Mouse (Mus musculus) kidney, postnatal 36 days (tissue): ENCODE results near the gene Sigirr.

Source experiments
- DNase-seq, 2 experiments: peaks; one replicate each; pipeline ENCODE4 v3.0.0; 2021 to 2022; ENCODE audit warnings: mixed read lengths in 2 of 2

The Sigirr gene

DNA sequence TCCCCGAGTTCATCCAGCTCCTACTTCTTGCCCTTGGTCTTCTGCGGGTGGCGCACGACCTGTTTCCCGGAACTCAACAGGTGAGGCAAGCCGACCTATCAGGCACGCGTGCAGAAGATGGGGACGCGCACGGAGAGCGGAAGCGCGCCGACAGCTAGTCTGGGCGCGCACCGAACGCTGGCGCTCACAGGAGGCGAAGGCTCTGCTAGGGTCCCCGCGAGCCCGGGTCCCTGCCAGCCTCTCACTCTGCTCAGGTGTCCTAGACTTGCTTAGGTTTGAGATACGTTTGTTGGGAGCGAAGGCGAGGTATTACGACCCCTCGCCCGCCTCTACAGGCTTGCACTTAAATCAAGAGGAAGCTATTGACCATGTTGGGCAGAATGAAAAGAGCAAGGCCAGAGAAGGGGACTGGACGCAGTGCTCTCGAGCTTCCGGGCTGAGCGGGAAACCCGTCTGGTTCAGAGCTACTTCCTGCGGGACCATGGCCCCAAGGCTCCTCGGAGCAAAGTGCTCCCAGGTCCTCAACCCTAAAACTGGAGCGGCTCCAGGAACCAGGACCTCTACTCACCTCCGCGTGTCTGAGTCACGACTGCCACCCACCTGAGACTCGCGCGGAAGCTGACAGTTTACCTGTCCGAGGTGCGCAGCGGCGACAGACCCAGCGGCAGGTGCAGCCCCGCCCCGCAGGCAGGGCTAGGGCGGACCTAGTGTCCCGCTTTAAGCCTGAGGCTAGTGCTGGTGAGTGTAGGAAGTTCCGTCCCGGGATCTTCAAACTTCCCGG is at the start of gene Sigirr:
TSS of gene Sigirr (minus strand) at position 662 of the 781 bp plus-strand sequence.
- peak; percentile 67 to 82 for DNase-seq

DNA sequence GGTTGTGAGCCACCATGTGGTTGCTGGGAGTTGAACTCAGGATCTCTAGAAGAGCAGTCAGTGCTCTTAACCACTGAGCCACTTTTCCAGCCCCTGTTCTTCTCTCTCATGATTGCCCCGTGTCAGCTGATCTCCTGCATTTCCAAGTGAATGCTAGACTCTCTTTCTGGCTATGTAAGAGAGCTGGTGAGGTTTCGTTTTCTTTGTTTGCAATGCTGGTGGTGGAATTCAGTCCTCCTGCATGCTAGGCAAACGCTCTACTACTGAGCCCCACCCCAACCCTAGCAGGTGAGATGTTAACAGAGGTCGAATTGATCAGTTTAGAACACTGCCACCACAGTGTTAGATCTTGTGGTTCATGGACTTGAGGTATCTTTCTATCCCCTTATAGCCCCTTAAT is 48.3 kb upstream of the Sigirr start:
- no peak for DNase-seq

DNA sequence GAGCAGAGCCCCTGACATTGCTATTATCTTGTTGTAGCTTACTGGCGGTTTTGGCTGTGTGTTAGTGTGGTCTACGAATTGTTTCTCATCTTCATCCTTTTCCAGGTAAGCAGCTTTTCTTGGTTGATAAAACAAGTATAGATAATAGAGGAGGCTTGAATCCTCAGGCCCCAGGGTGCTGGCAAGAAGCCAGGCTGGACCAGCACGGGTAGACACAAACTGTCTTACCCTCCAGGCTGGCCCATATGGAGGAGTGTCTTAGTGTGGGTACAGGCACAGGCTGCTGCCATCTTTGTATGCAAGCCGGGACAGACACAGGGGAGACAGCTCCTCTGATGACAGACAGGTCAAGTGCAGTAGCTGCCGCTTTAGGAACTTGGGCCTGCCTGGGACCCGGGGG is 46.7 kb upstream of the Sigirr start:
- peak in 1 of 2 experiments; percentile 15 for DNase-seq

DNA sequence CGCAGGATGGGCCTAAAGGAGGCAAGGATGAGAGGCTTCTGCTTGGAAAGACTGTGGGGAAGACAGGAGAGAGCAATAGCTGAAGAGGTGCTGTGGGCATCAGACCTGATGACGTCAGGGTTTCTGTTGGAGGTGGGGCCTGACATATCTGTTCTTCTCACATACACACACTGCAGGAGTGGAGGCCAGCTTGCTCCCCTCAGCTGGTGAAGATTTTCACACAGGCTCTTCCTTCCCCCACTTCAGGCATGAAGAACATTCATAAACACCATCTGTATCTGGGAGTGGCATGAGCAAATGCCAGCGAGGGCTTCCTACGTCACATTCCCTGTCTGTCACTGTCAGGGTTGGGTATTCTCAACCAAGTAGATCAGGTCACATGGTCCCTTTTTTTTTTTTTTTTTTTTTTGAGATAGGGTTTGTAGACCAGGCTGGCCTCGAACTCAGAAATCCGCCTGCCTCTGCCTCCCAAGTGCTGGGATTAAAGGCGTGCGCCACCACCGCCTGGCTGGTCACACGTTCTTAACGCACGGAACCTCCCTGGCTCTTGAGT is 45.7 kb upstream of the Sigirr start:
- DNase-seq: no peak

DNA sequence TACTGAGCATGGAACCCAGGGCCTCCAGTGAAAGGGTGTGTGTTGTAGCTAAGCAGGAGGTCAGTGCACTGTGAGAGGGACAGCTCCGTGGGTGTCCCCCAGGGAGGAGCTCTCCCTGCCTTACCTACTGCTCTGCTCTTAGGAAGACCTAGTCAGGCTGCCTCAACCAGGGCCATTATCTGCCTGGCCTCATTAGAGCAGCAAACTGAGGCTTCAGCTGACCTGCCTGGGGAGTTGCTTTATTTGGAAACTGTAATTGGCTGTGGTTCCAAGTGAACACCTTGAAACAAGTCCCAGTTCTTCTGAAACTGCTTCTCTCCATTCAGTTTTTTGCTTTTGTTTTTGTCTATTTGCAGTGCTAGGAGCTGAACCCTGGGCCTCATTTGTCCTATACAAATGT is 45.0 kb upstream of the Sigirr start:
- DNase-seq: no peak

DNA sequence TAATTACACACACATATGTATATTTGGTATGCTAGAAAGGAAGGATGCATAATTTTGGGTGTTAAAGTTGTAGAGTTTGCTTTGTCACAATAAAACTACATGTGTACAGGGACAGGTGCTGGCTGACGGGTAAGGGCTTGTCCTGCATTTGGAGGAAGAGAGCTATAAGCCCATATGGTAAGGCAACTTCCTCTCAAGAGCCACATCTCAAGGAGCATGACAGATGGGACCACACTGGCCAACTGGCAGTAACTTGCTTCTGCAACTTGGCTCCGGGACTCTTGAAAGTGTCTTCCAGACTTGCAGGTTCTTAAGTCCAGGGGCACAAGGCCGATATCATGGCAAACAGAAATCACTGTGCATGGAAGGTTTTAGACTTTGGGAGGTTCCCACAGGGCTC is 44.3 kb upstream of the Sigirr start:
- no peak for DNase-seq

DNA sequence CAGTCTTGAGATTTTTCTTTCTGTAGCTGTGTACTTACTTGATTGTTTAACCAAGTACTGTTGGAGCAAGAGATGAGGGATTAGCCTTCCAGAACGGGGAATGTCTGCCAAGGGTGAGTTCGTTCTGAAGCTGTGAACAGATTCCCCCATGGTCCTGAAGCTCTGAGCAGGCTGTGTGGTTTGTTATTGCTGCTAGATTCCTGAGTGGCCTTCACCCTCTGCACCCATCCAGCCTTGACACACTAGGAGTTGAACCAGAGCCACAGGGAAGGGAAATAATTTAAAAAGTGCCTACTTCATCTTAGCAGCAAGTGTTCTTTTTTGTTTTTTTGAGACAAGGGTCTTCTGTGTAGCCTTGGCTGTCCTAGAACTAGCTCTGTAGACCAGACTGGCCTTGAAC is 43.5 kb upstream of the Sigirr start:
- DNase-seq: no peak

DNA sequence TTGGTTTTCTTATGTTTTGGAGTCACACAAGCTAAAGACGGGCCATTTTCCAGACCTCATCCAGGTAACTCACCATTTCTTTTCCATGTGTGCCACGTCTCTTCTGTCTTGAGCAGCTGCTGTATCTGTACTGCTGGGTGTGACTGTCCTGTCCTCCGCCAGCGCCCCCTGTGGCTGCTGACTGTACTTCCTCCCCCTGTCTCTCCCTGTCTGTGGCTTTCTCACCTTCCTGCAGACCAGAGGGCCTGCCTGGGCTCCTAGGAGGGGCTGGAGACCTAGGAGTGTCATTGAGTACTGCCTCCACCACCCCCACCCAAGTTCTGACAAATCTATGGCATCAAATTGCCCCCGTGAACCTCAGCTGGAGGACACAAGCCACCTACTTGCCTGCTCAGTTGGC is 42.7 kb upstream of the Sigirr start:
- peak in 1 of 2 experiments; percentile 76 for DNase-seq

DNA sequence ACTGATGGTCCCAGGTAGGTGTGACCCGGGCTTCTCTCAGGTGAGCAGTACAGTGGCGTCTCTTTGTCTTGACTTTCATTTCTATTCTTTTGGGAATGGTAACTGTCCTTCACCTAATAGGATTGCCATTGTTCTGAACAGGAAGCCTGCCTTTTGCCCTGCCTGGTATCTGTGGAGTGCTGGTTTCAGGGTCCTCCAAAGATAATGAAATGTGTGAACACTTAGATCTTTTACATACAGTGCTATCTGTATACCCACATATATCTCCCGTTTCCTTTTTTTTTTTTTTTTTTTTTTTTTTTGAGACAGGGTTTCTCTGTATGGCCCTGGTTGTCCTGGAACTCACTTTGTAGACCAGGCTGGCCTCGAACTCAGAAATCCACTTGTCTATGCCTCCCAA is 41.0 kb upstream of the Sigirr start:
- DNase-seq: no peak

DNA sequence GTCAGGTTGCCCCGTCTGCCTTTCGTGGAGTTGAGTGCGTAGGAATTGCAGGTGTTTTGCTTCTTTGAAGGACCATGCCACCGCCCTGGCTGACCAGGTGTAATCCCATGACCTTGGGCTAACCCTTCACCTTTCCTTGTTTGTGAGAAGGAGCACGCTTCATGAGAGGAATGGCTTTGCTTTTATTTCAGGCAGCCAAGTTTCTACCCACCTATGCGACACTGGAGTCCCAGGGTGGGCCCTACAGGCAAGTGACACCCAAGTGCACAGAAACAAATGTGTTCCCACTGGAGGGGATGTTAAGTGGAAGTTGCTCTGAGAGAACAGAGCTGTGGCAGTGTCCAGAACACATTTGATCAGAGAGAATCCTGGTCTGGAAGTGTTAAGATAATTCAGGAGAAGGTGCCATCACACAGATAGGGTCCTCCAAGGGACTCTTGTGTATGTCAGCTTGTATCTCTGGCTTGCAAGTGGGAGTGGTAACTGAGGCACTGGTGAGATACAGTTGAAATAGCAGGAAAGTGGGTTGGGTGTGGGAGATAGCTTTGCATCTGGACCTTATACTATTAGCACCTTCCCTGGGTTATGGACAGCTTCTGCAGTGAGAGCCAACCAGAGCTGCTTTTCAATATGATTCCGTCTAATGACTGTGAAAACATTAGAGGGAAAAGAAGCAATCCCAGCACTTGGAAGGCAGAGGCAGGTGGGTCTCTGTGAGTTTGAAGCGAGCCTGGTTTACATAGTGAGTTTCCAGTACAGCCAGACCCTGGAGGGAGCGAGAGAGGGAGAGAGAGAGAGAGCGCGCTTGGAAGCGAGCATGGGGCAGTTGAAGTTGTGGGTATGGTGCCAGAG is 31.8 kb upstream of the Sigirr start:
- DNase-seq: peak in 1 of 2 experiments; percentile 34

DNA sequence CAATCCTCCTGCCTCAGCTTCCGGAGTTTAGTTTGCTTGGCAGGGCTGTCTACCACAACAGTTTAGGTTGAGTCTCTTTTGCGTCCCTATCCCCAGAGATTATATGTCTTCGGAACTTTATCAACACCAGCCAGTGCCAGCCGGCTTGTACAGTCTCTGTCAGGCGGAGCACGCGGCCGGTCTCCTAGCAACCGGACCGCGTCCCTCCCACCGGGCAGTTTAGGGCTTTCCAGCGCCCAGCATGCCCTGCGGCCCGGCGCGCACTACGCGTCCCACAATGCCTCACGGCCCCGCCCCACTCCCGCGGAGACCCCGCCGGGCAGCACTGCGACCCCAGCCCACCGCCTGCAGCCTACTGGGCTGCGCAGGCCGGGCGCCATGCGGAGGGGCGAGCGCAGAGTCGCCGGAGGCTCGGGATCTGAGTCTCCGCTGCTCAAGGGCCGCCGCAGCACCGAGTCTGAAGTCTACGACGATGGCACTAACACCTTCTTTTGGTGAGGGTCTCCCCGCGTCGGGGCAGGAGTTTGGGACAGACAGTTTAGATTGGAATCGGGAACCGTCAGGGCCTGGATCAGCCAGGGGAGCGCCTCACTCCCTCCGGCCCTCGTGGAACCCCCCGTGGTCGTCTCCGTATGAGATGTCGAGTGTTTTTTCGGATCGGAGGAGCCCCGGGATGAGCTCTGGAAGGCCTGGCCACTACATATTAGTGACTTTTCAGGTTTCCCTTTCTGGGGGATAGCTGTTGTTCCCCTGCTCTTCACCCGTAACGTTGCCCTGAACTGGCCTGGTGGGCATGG is 30.9 kb upstream of the Sigirr start:
- DNase-seq: peak; percentile 95 to 96

DNA sequence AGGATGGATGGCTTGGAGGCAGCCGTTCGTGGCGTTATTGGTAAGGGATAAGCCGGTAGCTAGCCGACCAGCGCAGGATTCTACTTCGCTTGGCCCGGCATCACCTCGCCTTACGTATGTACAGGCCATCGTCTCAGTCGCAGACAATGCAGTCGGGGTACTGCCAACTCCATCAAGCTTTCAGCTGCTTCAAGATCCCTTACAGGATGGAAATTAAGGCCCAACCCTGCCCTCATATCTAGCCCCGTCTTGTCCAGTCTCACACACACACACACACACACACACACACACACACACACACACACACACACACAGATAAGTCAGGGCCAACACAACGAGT is 23.1 kb upstream of the Sigirr start:
- DNase-seq: no peak

DNA sequence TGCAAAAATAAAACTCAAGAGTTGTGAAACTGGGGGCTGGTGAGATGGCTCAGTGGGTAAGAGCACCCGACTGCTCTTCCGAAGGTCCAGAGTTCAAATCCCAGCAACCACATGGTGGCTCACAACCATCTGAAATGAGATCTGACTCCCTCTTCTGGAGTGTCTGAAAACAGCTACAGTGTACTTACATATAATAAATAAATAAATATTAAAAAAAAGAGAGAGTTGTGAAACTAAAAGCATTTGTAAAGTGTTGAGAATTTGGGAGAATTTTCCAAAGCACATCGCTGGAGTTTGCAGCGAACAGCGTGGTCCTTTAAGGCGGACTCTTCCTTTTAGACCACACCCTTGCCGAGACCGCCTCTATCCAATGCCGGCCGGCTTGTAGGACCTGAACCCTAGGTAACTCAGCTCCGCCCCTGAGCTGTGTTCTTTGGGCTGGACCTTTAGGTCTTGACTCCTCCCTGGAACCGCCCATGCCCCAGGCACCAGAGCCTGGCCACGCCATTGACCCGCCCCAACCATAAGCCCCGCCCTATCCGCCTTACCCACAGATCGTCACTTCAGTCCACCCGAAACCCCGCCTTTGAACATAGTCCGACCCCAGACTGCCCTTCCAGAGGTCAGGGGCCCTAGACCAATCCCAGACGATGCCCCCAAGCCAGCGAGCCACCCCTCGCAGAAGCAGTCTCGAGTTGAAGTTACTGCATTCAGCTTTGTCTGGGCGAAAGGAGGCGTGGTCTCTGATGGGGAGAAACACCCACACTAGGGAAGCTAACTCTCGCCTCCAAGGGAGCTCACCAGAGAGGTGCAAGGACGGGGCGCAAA is 22.5 kb upstream of the Sigirr start:
- peak; percentile 99 for DNase-seq

DNA sequence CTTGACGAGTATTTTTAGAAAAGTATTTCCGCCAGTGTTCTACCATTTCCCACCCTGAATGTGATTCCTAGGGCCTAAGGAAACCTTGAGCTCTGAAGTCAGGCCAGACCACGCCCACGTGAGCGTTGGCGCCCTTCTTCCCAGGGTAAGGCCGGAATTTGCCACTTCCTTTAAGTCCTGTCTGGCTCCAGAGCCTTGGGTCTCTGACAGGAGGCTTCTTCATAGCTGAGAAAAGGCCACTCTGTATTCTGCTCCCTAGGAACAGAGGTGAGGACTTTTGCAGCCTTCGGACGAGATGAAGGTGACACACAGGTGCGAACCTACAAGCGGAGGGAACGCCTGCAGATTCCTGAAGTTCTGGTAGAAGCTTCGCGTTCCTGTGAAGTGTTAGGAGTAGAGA is 21.9 kb upstream of the Sigirr start, which contains the start of gene Ptdss2:
TSS of gene Ptdss2 (plus strand) at position 138 of the 400 bp plus-strand sequence.
- peak; percentile 80 to 85 for DNase-seq

DNA sequence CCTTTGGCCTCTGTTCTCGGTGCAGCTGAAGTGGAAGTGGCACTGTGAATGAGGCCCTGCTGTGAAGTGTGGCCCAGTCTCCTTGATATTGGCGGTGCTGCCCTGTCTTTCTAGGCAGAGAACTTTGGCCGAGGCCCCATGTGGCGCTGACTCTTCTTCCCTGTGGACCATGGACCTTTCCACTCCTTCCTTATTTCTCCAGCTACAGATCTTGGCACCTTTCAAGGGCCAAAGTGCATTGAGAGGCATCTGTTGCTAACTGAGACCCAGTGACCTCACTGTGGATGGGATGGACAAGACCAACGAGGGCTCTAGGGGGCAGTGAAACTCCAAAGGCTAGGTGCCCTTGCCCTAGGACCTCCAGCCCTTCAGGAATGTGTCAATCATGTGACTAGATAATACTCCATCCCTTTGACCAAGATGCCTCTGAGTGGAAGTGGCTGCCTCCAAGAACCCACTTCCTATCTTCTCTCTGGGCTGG is 20.7 kb upstream of the Sigirr start:
- DNase-seq: peak; percentile 84 to 94

DNA sequence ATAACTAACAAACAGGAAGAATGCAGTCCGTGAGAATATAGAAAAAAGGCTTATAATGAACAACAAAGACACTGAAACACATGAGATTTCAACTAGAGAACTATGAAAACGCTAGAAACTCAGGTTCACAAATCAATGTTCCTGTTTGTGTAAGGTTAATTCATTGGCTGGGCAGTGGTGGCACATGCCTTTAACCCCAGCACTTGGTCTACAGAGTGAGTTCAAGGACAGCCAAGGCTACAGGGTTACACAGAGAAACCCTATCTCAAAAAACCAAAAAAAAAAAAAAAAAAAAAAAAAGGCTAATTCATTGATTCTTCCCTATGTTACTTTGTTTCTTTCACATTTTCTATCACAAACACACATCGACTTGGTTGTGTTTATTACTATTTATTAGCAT is 20.2 kb upstream of the Sigirr start:
- DNase-seq: no peak

DNA sequence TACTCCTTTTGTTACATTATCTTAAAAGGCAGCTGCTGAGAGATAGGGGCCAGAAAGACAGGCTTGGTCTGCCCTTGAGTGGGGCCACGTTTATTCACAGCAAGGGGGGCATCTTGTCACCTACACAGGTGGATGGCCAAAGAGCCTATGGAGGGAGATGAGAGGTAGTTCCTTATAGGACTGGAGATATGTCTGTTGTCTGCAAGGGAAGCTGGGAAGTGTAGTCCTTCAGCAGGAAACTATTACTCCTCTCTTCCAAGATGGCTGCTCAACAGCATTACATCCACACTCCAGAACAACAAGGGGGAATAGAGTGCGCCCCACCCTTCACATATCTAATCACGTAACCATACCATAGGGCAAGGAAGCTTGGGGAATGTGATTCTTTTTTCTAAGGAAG is 19.1 kb upstream of the Sigirr start:
- DNase-seq: no peak

DNA sequence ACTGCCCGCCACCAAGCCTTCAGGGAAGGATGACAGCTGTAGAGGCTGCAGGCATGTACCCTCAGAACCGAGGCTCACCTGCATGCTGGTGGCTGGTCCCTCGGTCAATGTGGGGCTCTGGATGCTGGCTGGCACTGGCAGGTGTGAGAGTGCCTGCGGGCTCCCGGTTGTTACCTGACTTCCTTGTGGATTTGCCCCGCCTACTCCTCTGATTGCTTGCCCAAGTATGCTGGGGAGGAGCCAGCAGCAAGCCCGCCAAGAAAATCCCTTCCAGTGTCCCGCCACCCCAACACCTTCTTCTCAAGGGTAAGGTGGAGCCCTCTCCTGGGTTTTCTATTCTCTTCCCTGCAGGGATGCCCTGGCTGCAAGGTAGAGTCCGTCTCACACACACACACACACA is 17.3 kb upstream of the Sigirr start, which contains the start of gene Ano9:
TSS of gene Ano9 (minus strand) at position 171 of the 400 bp plus-strand sequence.
- peak; percentile 81 to 82 for DNase-seq

DNA sequence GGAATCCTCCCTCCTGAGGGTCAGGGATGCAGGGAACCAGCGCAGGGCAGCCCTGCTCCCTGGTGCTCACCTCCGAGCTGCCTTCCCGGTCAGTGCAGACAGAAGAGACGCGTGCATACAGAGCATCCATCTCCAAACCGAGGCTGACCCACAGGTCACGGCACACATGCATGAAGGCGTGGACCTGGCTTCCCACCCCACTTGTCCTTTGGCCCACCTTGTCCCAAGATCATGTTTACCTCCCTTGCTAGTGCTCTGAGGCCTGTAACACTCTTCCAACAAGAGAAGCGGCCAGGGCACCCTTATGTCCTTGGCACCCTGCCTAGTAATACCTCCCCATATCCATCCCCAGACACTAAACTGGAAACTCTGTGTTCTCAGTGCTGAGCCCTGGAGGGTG is 15.5 kb upstream of the Sigirr start:
- no peak for DNase-seq

DNA sequence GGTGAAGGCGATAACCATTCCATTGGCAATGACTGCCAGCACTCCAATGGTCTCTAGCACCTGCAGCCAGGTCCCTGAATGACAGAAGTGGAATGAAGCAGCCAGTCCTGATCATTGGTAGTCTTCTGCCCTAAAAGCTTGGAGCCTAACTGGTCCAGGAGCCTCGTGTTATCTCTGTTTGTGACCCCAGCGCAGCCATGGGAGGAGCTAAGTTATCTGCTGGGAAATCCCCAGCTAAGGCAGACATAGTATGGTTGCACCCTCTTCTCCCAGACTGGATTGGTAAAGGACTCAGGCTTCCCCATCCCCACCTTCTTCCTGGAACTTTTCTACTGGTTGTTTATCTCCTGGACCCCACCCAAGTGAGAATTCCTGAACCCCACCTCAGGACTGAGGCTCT is 2.8 kb upstream of the Sigirr start:
- no peak for DNase-seq

DNA sequence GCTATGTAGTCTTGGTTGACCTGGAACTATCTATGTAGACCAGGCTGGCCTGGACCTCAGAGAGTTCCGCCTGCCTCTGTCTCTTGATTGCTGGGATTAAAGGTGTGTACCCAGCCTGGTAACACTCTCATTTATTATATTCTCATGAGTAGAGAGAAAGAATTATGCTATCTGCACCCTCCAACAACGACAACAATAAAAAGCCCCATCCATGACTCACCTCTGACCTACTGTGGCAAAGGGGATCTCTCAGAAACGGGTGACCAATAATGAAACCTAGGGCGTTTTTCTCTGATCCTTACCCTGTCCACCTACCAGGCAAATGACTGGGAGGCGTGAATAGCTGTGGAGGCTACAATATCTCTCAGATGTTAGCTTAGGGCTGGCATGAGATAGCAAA is 3.2 kb downstream of the Sigirr start:
- DNase-seq: no peak

DNA sequence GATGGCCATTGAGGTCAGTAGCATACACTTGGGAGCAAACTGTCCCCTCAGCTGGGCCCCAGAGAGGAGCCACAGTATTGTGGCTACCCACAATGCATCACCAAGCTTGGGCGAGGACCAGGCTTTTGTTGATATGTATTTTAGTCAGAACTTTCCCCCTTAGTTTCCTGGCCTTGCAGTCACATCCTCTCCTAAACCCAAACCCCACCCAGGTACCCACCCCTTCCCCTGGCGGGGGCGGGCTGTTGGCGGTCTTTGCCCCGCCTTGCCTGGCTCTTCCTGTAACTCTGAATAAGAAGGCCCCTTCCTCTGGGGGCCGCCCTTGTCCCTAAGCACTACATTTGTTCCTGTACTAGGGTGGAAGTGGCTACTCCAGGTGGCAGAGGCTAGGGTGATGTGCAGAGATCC is 3.7 kb downstream of the Sigirr start:
- peak; percentile 81 to 84 for DNase-seq
